Mouse (Mus musculus): Measurements from ENCODE around the gene Prkar1b. TPM values are rescaled to one million over a fixed set of nuclear protein-coding genes. Genes with fewer than 3 reads are reported as not detected.

Gene Prkar1b
- total RNA-seq, 2 experiments from 2014 or later, result 0.10 TPM; not detected in 1

DNA sequence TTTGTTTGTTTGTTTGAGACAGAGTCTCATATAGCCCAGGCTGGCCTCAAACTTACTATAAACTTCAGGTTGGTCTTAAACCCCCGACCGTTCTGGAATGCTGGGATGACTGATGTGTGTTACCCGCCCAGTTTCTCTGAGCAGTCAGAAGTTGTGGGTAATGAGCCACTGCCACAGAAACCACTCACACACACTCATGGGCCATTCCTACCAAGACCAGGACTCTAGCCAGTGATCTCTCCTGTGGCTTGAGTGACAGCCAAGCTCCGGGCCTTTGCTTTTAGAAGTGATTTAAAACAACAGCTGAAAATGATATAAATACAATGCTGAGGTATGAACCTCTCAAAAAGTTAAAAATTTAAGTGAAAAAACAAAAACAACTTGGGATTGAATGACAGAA is 34.9 kb downstream of the Prkar1b start:
- no peak for ATAC-seq (replicated peaks; ENCODE audit: poor library complexity, severe bottlenecking)

DNA sequence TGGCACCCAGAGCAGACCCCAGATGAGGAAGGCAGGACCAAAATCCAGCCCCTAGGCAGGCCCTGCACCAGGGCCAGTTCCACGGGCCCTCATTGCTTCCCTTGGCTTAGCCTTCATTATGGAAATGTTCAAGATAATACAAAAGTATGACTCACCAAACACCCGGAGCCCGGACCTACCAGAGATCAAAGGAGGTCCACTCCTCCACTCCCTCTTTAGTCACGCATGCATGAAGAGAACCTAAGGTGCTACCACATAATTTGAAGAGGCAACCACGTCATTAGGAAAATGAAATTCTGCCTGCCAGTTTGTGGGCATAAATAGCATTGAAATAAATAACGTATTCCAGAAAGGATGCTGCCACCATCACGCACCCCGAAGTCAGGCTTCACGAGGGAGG is 37.4 kb downstream of the Prkar1b start:
- ATAC-seq (replicated peaks; ENCODE audit: poor library complexity, severe bottlenecking), result no peak

DNA sequence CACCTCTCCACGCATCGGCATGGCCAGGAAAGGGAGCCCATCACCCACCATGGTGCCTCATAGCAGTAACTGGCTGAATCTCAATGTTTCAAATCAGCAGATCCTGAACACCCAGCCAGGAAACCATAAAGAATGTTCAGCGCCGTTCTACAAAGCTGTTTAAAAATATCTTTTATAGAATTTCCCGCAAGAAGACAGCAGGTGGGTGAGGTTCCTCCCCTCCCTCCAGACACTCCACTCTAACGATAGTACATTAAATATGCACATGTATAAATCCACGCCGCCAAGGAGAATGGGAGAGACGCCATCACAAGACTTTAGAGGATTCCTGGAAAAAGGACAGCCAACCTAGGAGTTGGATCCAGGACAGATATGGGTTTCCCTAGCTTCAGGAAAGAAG is 37.8 kb downstream of the Prkar1b start:
- ATAC-seq (replicated peaks; ENCODE audit: poor library complexity, severe bottlenecking), result no peak

GRCm38 (mm10) chr5:139110140-139110855 is 39.5 kb downstream of the Prkar1b start:
- no peak for ATAC-seq (replicated peaks; ENCODE audit: poor library complexity, severe bottlenecking)

GRCm38 (mm10) chr5:139107815-139108214 is 42.0 kb downstream of the Prkar1b start:
- no peak; the same call in 1 of the 2 replicates for ATAC-seq (replicated peaks; ENCODE audit: poor library complexity, severe bottlenecking)

DNA sequence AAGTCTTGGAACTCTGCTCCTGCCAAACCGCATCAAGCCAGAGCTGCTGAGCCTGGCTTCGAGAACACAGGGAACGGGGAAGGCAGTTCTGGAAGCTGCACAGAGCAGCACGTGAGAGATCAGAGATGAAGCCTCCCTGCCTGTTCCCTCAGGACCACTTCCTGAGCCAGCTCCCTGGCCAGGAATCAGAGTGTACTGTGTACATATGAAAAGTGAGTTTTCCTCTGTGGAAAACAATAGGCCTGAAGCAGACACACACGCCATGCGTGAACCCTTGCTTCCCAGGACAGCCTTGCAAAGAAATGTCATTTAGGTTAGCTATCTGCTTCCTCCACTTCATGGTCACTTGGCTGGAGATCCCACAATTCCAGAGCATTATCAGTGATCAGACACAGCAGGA is 48.0 kb downstream of the Prkar1b start:
- ATAC-seq (replicated peaks; ENCODE audit: poor library complexity, severe bottlenecking), result no peak

GRCm38 (mm10) chr5:139098991-139099972 is 50.5 kb downstream of the Prkar1b start:
- ATAC-seq (replicated peaks; ENCODE audit: poor library complexity, severe bottlenecking), result no peak

DNA sequence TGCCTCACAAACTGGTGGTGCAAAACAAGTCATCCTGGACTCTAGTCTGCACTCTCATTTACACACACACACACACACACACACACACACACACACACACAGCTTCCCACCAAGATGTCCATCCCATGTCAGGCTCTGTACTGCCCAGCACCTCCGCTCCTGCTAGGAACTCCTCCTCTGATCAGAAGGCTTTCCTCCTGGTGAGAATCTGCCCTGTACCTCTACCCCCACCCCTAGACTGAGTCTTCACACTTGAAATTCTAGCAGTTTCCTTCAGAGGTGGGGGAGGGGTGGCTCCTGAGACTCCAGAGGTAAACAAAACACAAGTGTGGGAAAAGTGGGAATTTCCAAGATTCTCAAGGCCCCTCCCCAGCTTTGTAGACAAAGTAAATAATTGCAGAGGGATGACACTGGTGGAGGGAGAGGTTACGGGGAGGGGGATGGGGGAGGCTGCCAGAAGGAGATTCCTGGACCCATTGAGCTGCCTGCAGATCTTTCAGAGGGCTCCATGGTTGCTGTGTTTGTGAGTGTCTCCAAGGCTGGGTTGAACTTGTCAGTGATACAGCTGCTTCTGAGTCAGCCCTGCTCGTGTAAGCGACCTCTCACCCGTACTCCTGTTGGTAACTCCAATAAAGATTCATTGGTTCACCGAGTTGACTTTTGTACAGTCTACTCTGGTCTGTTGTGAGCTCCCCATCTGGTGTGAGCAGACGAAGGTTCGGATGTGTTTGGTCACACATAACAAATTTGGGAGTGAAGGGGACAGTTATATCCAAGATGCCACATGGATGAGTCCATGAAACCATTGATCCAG is 54.3 kb downstream of the Prkar1b start:
- no peak for ATAC-seq (replicated peaks; ENCODE audit: poor library complexity, severe bottlenecking)

GRCm38 (mm10) chr5:139093534-139093933 is 56.3 kb downstream of the Prkar1b start:
- no peak for ATAC-seq (replicated peaks; ENCODE audit: poor library complexity, severe bottlenecking)

DNA sequence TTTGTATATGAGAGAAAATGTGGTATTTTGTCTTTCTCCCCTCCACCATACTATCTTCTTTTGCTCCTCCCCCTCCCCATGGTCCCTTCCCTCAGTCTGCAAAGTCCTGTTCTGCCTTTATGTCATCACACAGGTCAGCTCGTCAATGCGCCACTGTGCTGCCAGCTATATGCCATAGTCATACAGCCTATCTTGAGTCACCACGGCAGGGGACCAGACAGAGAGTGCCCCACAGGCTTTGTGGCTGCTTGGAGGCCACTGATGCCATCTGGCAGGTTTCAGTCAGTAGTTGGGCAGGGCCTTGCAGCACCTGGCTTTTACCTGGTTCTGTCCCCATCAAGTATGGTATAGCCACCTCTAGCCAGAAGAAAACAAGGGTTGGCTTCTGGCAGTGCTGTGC is 58.1 kb downstream of the Prkar1b start:
- ATAC-seq (replicated peaks; ENCODE audit: poor library complexity, severe bottlenecking), result no peak

GRCm38 (mm10) chr5:139090162-139090561 is 59.6 kb downstream of the Prkar1b start:
- ATAC-seq (replicated peaks; ENCODE audit: poor library complexity, severe bottlenecking), result no peak

DNA sequence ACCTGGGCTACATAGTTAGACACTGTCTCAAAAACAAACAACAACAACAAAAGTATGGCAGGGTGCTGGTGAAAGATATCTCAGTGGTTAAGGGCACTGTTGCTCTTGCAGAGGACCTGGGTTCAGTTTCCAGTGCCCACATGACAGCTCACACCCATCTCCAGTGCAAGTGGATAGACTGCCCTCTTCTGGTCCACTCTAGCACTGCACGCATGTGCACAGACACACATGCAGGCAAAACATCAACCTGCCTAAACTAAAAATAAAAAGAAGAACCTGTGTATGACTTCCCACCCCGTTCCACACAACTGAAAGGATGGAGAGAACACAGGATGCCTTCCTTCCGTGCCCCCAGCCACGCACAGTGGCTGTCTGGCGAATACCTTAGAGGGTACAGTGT is 61.6 kb downstream of the Prkar1b start:
- peak; percentile 20; the same call in 1 of the 2 replicates for ATAC-seq (replicated peaks; ENCODE audit: poor library complexity, severe bottlenecking)

GRCm38 (mm10) chr5:139084831-139085519 is 64.8 kb downstream of the Prkar1b start:
- ATAC-seq (replicated peaks; ENCODE audit: poor library complexity, severe bottlenecking), result peak; percentile 40

- no peak for ATAC-seq (replicated peaks; ENCODE audit: poor library complexity, severe bottlenecking)
Observed at GRCm38 (mm10) chr5:139084302-139084701, 65.5 kb downstream of the Prkar1b start.

GRCm38 (mm10) chr5:139083841-139084240 is 66.0 kb downstream of the Prkar1b start:
- no peak for ATAC-seq (replicated peaks; ENCODE audit: poor library complexity, severe bottlenecking)

DNA sequence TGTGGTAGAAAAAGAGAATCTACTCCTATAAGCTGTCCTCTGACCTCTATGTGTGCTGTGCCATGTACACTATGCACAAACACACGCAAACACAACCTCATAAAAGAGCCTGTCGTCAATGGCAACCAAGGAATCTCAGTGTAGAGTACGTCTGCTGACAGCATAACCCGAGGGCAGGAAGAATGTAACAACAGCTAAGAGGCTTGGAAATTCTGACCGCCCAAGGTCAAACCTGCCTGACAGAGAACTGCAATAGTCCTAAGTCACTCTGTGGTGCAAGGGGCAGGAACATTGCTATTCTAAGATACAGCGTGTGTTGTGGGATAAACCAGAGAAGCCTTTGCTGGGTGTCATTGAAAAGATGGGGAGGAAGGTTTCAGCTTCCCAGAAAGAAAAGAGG is 68.4 kb downstream of the Prkar1b start:
- no peak for ATAC-seq (replicated peaks; ENCODE audit: poor library complexity, severe bottlenecking)

- no peak for ATAC-seq (replicated peaks; ENCODE audit: poor library complexity, severe bottlenecking)
Observed at GRCm38 (mm10) chr5:139078156-139078462, 71.7 kb downstream of the Prkar1b start.

DNA sequence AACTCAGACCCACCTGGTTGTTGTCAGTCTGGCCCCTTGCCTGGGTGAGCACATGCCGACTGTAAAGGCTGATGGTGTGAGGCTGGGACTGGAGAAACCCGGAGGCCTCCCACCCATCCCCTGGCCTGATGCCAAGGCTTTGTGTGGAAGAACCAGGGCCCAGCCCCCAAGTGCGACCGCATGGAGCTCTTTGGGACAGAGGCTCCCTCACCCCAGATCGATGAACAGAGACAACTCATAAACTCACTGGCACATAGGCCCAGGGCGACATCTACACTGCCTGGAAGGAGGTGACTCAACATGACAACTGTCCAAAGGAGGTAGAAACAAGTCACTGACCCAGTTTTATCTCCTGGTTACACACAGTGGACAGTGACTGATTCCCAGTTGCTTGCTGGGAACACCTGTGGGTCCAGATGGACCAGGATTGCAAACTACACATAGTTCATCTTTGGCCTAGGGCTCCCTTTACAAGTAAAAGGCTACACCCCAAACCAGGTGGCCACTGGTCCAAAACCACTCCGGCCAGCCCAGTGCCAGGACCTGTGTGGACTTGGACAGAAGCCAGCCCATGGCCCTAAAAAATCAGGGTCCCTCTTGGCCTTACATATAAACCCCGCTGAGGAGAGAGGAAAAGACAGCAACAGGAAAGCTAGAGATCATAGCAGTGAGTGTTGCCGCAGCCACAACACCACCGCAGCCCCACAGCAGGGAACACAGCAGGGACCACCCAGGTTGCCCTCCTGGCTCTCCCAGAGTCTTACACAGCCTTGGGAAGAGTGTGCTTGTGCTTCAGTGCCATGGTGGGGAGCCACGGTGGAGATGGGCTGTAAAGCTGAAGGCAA is 72.3 kb downstream of the Prkar1b start:
- ATAC-seq (replicated peaks; ENCODE audit: poor library complexity, severe bottlenecking), result no peak

DNA sequence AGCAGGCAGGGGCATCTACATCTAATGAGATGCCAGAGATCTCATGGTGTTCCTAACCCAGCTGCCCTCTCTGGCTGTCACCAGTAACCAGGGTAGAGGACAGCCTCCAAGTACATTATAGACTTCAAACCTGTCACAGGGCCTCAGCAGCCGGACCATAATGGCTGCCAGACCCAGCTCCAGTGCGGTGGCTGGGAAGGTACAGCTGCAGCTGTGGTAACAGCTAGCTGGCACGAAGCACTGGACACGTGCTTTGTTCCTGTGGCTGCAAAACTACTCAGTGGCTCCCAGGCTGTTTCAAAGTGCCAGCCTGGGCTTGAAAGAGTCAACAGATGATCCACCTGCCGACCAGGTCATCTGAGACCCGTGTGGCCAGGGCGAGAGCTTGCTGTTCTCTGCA is 73.4 kb downstream of the Prkar1b start:
- ATAC-seq (replicated peaks; ENCODE audit: poor library complexity, severe bottlenecking), result no peak

Data from granulocyte monocyte progenitor cell, adult 5-6 weeks (primary cell).